7 mouse cellular contexts compared by ENCODE assay signal in the genomic region with DNA sequence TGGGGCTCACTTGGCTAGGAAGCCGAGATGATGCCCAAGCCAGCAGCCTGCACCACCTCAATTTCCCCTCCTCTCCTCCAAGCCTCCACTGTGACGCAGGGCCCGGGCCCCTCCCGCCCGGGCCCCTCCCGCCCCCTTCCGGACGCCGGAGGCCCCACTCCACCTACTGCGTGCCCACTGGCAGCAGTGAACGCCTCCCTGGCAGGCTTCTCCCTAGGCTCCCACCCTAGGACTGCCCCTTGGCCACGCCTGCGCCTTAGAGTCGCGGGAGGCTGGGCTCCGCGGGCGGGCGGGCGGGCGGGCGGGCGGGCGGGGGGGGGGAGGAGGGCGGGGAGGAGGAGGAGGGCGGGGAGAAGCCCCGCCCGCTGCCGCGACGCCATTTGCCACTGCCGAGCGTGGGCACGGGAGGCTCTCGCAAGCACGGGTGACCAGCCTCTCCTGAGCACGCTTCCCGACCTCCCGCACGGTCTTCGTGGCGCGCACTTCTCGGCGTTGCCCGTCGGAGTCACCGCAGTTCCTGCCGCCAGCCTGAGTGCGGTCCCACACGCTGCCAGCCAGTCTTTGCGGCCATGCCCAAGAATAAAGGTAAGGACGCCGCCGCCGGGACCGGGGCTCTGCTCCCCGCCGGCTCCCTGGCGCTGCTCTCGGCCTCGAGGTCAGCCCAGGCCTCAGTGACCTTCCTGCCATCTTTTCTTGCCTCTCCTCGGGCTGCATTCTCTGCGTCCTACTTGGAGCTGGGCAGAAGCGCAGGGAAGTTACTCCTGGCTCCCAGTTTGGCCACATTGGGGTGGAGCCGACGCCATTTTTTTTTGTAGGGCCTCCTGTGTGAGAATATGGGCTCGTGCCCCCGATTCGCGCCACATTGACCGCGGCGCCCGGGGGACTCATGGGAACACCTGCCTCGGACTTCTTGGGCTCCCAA. TPM values are rescaled to one million over a fixed set of nuclear protein-coding genes. Genes with fewer than 3 reads are reported as not detected.
DNase-seq lines count a peak whose midpoint lies in the region; ATAC-seq lines count a peak whose summit lies in the region.

Gene Eif1ax, plus strand, starts transcription at position 348 of the 922 bp plus-strand sequence.

- H3K4me1 ChIP-seq in embryonic facial prominence, embryonic 10.5 days, result peaks cover 5% of the 10 kb centered on the region; the same call in 1 of the 2 replicates
- no peaks in the 10 kb centered on the region for H3K4me1 ChIP-seq in limb, embryonic 10.5 days
- peaks cover 11% of the 10 kb centered on the region for H3K4me1 ChIP-seq in midbrain, embryonic 13.5 days (replicated peaks)

- H3K36me3 ChIP-seq in embryonic facial prominence, embryonic 10.5 days (replicated peaks), result peaks cover 19% of the 10 kb centered on the region
- peaks cover 20% of the 10 kb centered on the region for H3K36me3 ChIP-seq in limb, embryonic 10.5 days
- H3K36me3 ChIP-seq in midbrain, embryonic 13.5 days, result 0 out of 2 replicates have a peak, but pooled peaks cover 6% of the 10 kb centered on the region

- peak within 1 kb of the TSS; percentile 55 for H3K4me2 ChIP-seq in midbrain, embryonic 13.5 days (replicated peaks)

- H3K4me3 ChIP-seq in embryonic facial prominence, embryonic 10.5 days, result peak within 1 kb of the TSS; percentile 73
- H3K4me3 ChIP-seq in limb, embryonic 10.5 days, result peak within 1 kb of the TSS; percentile 69
- peak within 1 kb of the TSS; percentile 63 for H3K4me3 ChIP-seq in midbrain, embryonic 13.5 days (replicated peaks)

- peak; percentile 93 for ATAC-seq in granulocyte monocyte progenitor cell, adult 5-6 weeks (replicated peaks; ENCODE audit: poor library complexity, severe bottlenecking)
- peak; percentile 99 for ATAC-seq in midbrain, embryonic 13.5 days

- 15% methylated on average over 63 of the region's 76 CpGs for WGBS in embryonic facial prominence, embryonic 10.5 days
- 16% methylated on average over 50 of the region's 76 CpGs for WGBS in limb, embryonic 10.5 days
- 30% methylated on average over 43 of the region's 76 CpGs for WGBS in midbrain, embryonic 13.5 days

- peaks cover 30% of the 10 kb centered on the region for H3K27me3 ChIP-seq in embryonic facial prominence, embryonic 10.5 days (replicated peaks; ENCODE audit: low read depth, poor library complexity, severe bottlenecking)
- H3K27me3 ChIP-seq in limb, embryonic 10.5 days (ENCODE audit: low read depth, poor library complexity, severe bottlenecking), result peaks cover 34% of the 10 kb centered on the region
- no peaks in the 10 kb centered on the region for H3K27me3 ChIP-seq in midbrain, embryonic 13.5 days

- peak within 1 kb of the TSS; percentile 67 for H3K9ac ChIP-seq in midbrain, embryonic 13.5 days (replicated peaks)

- no peaks in the 10 kb centered on the region for H3K9me3 ChIP-seq in embryonic facial prominence, embryonic 10.5 days
- H3K9me3 ChIP-seq in limb, embryonic 10.5 days (replicated peaks), result no peaks in the 10 kb centered on the region
- no peaks in the 10 kb centered on the region for H3K9me3 ChIP-seq in midbrain, embryonic 13.5 days

- peak; percentile 80 for DNase-seq in adrenal gland, postnatal 10 days
- DNase-seq in embryonic facial prominence, embryonic 10.5 days (ENCODE audit: low spot score), result peak; percentile 84
- peak; percentile 66 for DNase-seq in kidney, adult 11 months
- DNase-seq in limb, embryonic 10.5 days (ENCODE audit: low spot score), result peak; percentile 76
- DNase-seq in spleen, adult 12 weeks (ENCODE audit: low spot score), result peak; percentile 60

- peak within 1 kb of the TSS; percentile 90 for H3K27ac ChIP-seq in embryonic facial prominence, embryonic 10.5 days (replicated peaks)
- peak within 1 kb of the TSS; percentile 91 for H3K27ac ChIP-seq in limb, embryonic 10.5 days
- H3K27ac ChIP-seq in midbrain, embryonic 13.5 days, result peak within 1 kb of the TSS; percentile 75

RNA-seq across cellular contexts. Expression of gene Eif1ax, which starts in this region (rescaled TPM):
- 100 to 1,000 TPM in 1 of 2 experiments, 10 to 100 TPM in 1; 96.9 to 101 TPM for total RNA-seq in adrenal gland, postnatal 10 days (2021)
- 151 and 157 TPM in 2 replicates for polyA plus RNA-seq in embryonic facial prominence, embryonic 10.5 days (2016; fragmentation: Nextera tagmentation; extraction: Ambion mirVana)
- 41.2 and 58.2 TPM in 2 replicates for total RNA-seq in granulocyte monocyte progenitor cell, adult 5-6 weeks (2014; fragmentation: Nextera tagmentation)
- 56.5 and 64.6 TPM in 2 replicates for total RNA-seq in granulocyte monocyte progenitor cell, adult 5-6 weeks (2017)
- polyA plus RNA-seq in limb, embryonic 10.5 days (2016; fragmentation: Nextera tagmentation; extraction: Ambion mirVana), result 143 and 162 TPM in 2 replicates
- 113 TPM in 2 replicates for polyA plus RNA-seq in midbrain, embryonic 13.5 days (2015; fragmentation: Nextera tagmentation; extraction: Ambion mirVana)

Comparison
In these comparisons a context has a peak if more than half of its experiments do, and no peak if none do; other contexts are left out.
1. Peak in every context shown above with its lines: DNase-seq, ATAC-seq, H3K4me3 ChIP-seq and H3K27ac ChIP-seq.